Mouse (Mus musculus) G1E (cell line): ENCODE measurements around the gene Fdps. TPM values are rescaled to one million over a fixed set of nuclear protein-coding genes. Genes with fewer than 3 reads are reported as not detected.

ENCODE experiments used
- ATAC-seq: 2 replicates; pipeline ENCODE4 v1.8.0; 2016; ENCODE audit warnings: mild to moderate bottlenecking; ENCODE audit not compliant: insufficient number of reproducible peaks, poor library complexity, low FRiP score, severe bottlenecking; ENCODE audit errors: extremely low read depth
- DNase-seq: peaks from one replicate; pipeline ENCODE4 v3.0.0; 2012; ENCODE audit warnings: low spot score
- H3K27me3 ChIP-seq: 2 replicates; pipeline ENCODE4 v1.6.1; 2012; ENCODE audit warnings: mild to moderate bottlenecking, low read length, inconsistent platforms; ENCODE audit not compliant: insufficient read depth
- H3K36me3 ChIP-seq: replicated peaks from 2 replicates; pipeline ENCODE3; 2012; ENCODE audit warnings: mild to moderate bottlenecking, inconsistent platforms
- H3K4me1 ChIP-seq: 2 replicates; pipeline ENCODE4 v1.6.1; 2012; ENCODE audit warnings: low read depth, low read length, inconsistent platforms, mixed read lengths; ENCODE audit not compliant: insufficient read depth
- H3K4me3 ChIP-seq: 2 replicates; pipeline ENCODE4 v1.5.1; 2012; ENCODE audit warnings: low read depth, mild to moderate bottlenecking, inconsistent platforms, low read length, moderate library complexity, mixed read lengths
- H3K9me3 ChIP-seq: replicated peaks from 2 replicates; pipeline ENCODE4 v1.6.1; 2012; ENCODE audit warnings: inconsistent platforms
- CTCF ChIP-seq: IDR thresholded peaks from 2 replicates; pipeline ENCODE4 v1.5.1; 2012; ENCODE audit warnings: low read depth, low read length, inconsistent platforms, mixed read lengths
- GATA1 ChIP-seq: IDR thresholded peaks from 2 replicates; pipeline ENCODE4 v1.6.1; 2012; ENCODE audit warnings: borderline replicate concordance, low read length, inconsistent platforms, mixed read lengths
- GATA2 ChIP-seq: IDR thresholded peaks from 2 replicates; pipeline ENCODE4 v1.6.1; 2012; ENCODE audit warnings: low read depth, low read length, inconsistent platforms, borderline replicate concordance
- POLR2AphosphoS5 ChIP-seq: IDR thresholded peaks from 2 replicates; pipeline ENCODE4 v1.6.1; 2012; ENCODE audit warnings: low read depth, low read length, inconsistent platforms; ENCODE audit not compliant: insufficient replicate concordance
- TAL1 ChIP-seq: conservative IDR thresholded peaks from 2 replicates; pipeline ENCODE4 v1.6.1; 2012; ENCODE audit warnings: low read depth, low read length, inconsistent platforms, mixed read lengths
- polyA plus RNA-seq: library from polyadenylated mRNA; stranded (reverse); fragments of >175 nt; gene quantifications from 2 replicates; pipeline ENCODE4 v1.2.3, GENCODE M21; 2012
- total RNA-seq, 2 experiments: library from RNA; stranded (forward) in 1 of 2; stranded (reverse) in 1 of 2; fragments of 200-1000 nt in 1 of 2; fragments of >200 nt in 1 of 2; fragmentation: Nextera tagmentation in 1 of 2; gene quantifications; 2 replicates each; pipeline ENCODE4 v1.2.3; 2014 to 2017

Gene Fdps
- total and polyA plus RNA-seq, 3 experiments: 22.5 to 481 (median 73.1) TPM

DNA sequence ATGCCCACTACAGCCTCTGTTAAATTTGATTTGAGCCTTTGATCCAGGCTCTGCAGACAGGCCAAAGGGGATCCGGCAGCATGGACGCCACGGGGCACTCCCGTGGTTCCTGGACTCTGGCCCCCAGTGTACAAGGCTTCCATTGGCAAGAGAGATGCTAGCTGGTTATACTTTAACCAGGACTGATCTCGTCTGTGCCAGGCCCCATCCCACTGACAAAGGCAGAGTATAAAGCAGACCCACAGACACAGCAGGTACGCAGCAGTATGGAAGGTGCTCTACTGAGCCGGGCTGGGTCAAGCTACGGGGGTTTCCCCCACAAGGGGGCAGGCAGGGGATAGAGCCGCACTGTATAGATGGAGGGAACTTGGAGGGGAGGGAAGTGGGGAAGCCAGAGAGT is 34.6 kb upstream of the Fdps start:
- H3K4me1 ChIP-seq: peaks cover 92% of the 10 kb centered on the region
- no peaks in the 10 kb centered on the region for H3K9me3 ChIP-seq
- H3K27me3 ChIP-seq: no peaks in the 10 kb centered on the region
- ATAC-seq: 0 out of 2 replicates have a peak, but pooled peaks have one; percentile 23
- H3K4me3 ChIP-seq: peak overlapping the region; percentile 81
- peak; percentile 42; the same call in 1 of the 2 replicates for TF ChIP-seq CTCF
- TF ChIP-seq GATA1: no peak
- peaks cover 37% of the 10 kb centered on the region for H3K36me3 ChIP-seq
- peak; percentile 75 for DNase-seq

- Histone ChIP-seq H3K27me3 (no peaks in the 10 kb centered on the region), H3K4me3 (peak within 1 kb of the TSS; percentile 81), H3K9me3 (no peaks in the 10 kb centered on the region), H3K36me3 (peaks cover 33% of the 10 kb centered on the region), H3K4me1 (peaks cover 90% of the 10 kb centered on the region)
- 0 out of 2 replicates have a peak, but pooled peaks have one; percentile 30 for ATAC-seq
- DNase-seq: peak; percentile 58
- TF ChIP-seq CTCF (no peak), TAL1 (peak; percentile 61)
Measured at GRCm38 (mm10) chr3:89135958-89136357, 34.2 kb upstream of the Fdps start, which contains the start of gene Pklr. TSS of gene Pklr (plus strand) at chr3:89136142.

DNA sequence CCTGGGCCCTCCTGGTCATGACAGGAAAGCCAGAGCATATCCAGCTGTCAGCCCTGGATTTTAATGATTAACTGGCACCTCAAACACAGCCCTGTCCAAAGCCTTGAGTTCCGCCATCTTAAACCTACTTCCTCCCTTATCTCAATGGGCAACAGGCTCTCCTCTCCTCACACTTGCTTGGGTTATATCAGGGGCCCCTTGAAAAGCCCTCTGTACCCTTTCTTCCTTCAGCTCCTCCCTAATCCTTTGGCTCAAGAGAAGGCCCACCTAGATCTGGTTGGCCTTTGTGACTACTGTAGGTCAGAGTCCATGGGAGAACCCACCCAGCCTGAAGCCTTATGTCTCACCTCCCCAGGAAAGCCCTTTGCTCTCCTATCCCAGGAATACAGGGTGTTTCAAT is 32.0 kb upstream of the Fdps start:
- Histone ChIP-seq H3K27me3 (no peaks in the 10 kb centered on the region), H3K4me1 (peaks cover 90% of the 10 kb centered on the region), H3K9me3 (no peaks in the 10 kb centered on the region), H3K36me3 (peaks cover 14% of the 10 kb centered on the region), H3K4me3 (peak overlapping the region; percentile 70; the same call in 1 of the 2 replicates)
- DNase-seq (no peak), ATAC-seq (no peak)
- TF ChIP-seq GATA2: no peak
- TF ChIP-seq GATA1: no peak

- ATAC-seq (no peak), DNase-seq (no peak)
- Histone ChIP-seq H3K9me3 (no peaks in the 10 kb centered on the region), H3K4me3 (peak overlapping the region; percentile 67; the same call in 1 of the 2 replicates), H3K4me1 (peaks cover 91% of the 10 kb centered on the region), H3K36me3 (peaks cover 7% of the 10 kb centered on the region), H3K27me3 (no peaks in the 10 kb centered on the region)
- TF ChIP-seq GATA1 (no peak), TAL1 (no peak), GATA2 (no peak), CTCF (no peak), POLR2AphosphoS5 (no peak)
Measured at GRCm38 (mm10) chr3:89133063-89133450, 31.3 kb upstream of the Fdps start.

DNA sequence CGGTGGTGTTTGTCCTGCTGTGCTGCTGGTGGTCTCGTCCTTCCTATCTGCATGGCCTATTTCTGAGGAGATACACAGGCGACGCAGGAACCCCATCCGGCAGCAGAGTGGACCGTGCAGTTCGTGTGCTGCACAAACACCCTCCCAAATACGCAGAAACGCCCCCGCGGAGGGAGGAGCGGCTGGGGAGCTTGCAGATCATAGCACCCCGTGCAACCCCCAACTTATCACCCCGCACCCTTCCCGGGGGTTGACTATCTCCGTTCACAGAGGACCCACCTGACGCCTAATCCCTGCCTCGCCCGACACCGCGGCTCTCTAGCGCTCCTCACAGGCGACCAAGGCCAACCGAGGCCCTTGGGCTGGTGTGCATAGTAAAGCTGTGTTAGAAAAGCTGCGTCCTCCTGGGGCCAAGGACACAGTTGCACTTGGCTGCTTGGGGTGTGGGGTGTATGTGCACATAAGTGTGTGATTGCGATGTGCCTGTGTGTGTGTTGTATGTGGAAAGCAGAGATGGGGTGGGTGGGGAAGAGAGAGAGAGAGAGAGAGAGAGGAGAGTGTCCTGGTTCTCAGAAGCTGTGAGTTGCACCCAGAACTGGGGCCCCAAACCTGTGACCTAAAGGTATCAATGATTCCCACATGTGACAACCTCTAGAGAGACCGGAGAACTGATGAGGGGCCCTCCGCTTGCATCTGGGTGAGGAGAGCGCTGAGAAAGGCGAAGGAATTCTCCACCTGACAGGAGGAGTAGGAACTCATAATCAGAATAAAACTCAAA is 30.7 kb upstream of the Fdps start:
- ATAC-seq (peak; percentile 67), DNase-seq (peak; percentile 86)
- peak overlapping the region; percentile 67 for H3K4me3 ChIP-seq

GRCm38 (mm10) chr3:89131816-89132215 is 30.1 kb upstream of the Fdps start:
- no peaks in the 10 kb centered on the region for H3K9me3 ChIP-seq
- TF ChIP-seq TAL1 (no peak), CTCF (no peak), POLR2AphosphoS5 (no peak), GATA1 (no peak), GATA2 (no peak)
- ATAC-seq (no peak), DNase-seq (no peak)
- peaks cover 85% of the 10 kb centered on the region for H3K4me1 ChIP-seq
- H3K4me3 ChIP-seq: peak overlapping the region; percentile 67; the same call in 1 of the 2 replicates
- no peaks in the 10 kb centered on the region for H3K27me3 ChIP-seq
- peaks cover 2% of the 10 kb centered on the region for H3K36me3 ChIP-seq

More for the DNA sequence above, 30.7 kb upstream of the Fdps start:
- H3K4me1 ChIP-seq: peaks cover 90% of the 10 kb centered on the region
- no peaks in the 10 kb centered on the region for H3K27me3 ChIP-seq
- TF ChIP-seq TAL1 (peak; percentile 68), POLR2AphosphoS5 (no peak), GATA2 (no peak)
- no peaks in the 10 kb centered on the region for H3K9me3 ChIP-seq
- peaks cover 6% of the 10 kb centered on the region for H3K36me3 ChIP-seq
